Mouse (Mus musculus) hindbrain, embryonic 16.5 days (tissue): ENCODE data around the gene Elfn1. TPM values are rescaled to one million over a fixed set of nuclear protein-coding genes. Genes with fewer than 3 reads are reported as not detected.

Experiments
- ATAC-seq: fragments of 200-750 bp; cut with Nextera tagmentation; 2 replicates; pipeline ENCODE4 v1.8.0; 2017; ENCODE audit warnings: moderate TSS enrichment, moderate library complexity
- H3K27ac ChIP-seq: fragments of 300-500 bp; sonication (generic); 2 replicates; pipeline ENCODE4 v1.5.1; 2014; ENCODE audit warnings: low read depth, mild to moderate bottlenecking, control low read depth, low read length, moderate library complexity
- H3K27me3 ChIP-seq: fragments of 300-500 bp; sonication (generic); replicated peaks from 2 replicates; pipeline ENCODE4 v1.6.1; 2014; ENCODE audit warnings: low read length; ENCODE audit not compliant: control insufficient read depth, insufficient read depth
- H3K36me3 ChIP-seq: fragments of 300-500 bp; sonication (generic); 2 replicates; pipeline ENCODE4 v1.6.1; 2014; ENCODE audit warnings: mild to moderate bottlenecking, low read length, moderate library complexity, mixed read lengths; ENCODE audit not compliant: control insufficient read depth, insufficient read depth
- H3K4me1 ChIP-seq: fragments of 300-500 bp; sonication (generic); 2 replicates; pipeline ENCODE4 v1.6.1; 2014; ENCODE audit warnings: low read depth, low read length; ENCODE audit not compliant: control insufficient read depth, insufficient read depth
- H3K4me2 ChIP-seq: fragments of 300-500 bp; sonication (generic); 2 replicates; pipeline ENCODE4 v1.6.1; 2014; ENCODE audit warnings: mild to moderate bottlenecking, low read length, control low read depth, moderate library complexity
- H3K4me3 ChIP-seq: fragments of 300-500 bp; sonication (generic); 2 replicates; pipeline ENCODE4 v1.5.1; 2014; ENCODE audit warnings: mild to moderate bottlenecking, low read length, control low read depth, moderate library complexity
- H3K9ac ChIP-seq: fragments of 300-500 bp; sonication (generic); 2 replicates; pipeline ENCODE4 v1.6.1; 2014; ENCODE audit warnings: low read depth, mild to moderate bottlenecking, control low read depth, low read length, moderate library complexity
- H3K9me3 ChIP-seq: fragments of 300-500 bp; sonication (generic); 2 replicates; pipeline ENCODE4 v1.6.1; 2014; ENCODE audit warnings: mild to moderate bottlenecking, low read length, moderate library complexity; ENCODE audit not compliant: control insufficient read depth
- WGBS: fragments of 180-500 bp; shearing (Covaris S2); extraction: QIAGEN DNeasy Blood & Tissue Kit; methylation state at CpG from one replicate; pipeline ENCODE4 v1.1.7; 2014; 5-methylcytosine and 5-hydroxymethylcytosine counted together
- polyA plus RNA-seq: library from polyadenylated mRNA; unstranded; fragments of >200 nt; fragmentation: Nextera tagmentation; extraction: Ambion mirVana; gene quantifications from 2 replicates; pipeline ENCODE4 v1.2.1, GENCODE M21; 2015

Gene Elfn1
- polyA plus RNA-seq, 1 experiment from 2014 or later, result 2.8 TPM

- Histone ChIP-seq H3K4me3 (no peak overlapping the region), H3K9ac (no peak overlapping the region), H3K4me2 (no peak overlapping the region), H3K27ac (no peak overlapping the region), H3K4me1 (peaks cover 17% of the 10 kb centered on the region), H3K27me3 (no peaks in the 10 kb centered on the region), H3K36me3 (no peaks in the 10 kb centered on the region), H3K9me3 (no peaks in the 10 kb centered on the region)
- WGBS, result 42% methylated on average over 8 of the region's 8 CpGs
- no peak for ATAC-seq
Measured at GRCm38 (mm10) chr5:139949363-139949762, 41.6 kb downstream of the Elfn1 start.

GRCm38 (mm10) chr5:139949975-139950578 lies 42.3 kb downstream of the Elfn1 start:
- 49% methylated on average over 11 of the region's 11 CpGs for WGBS
- H3K27ac ChIP-seq, result peak overlapping the region; percentile 24; the same call in 1 of the 2 replicates
- no peak for ATAC-seq
- no peaks in the 10 kb centered on the region for H3K9me3 ChIP-seq
- H3K4me3 ChIP-seq, result no peak overlapping the region
- H3K4me1 ChIP-seq, result peaks cover 17% of the 10 kb centered on the region
- no peak overlapping the region for H3K4me2 ChIP-seq
- H3K36me3 ChIP-seq, result no peaks in the 10 kb centered on the region
- H3K9ac ChIP-seq, result no peak overlapping the region
- no peaks in the 10 kb centered on the region for H3K27me3 ChIP-seq

DNA sequence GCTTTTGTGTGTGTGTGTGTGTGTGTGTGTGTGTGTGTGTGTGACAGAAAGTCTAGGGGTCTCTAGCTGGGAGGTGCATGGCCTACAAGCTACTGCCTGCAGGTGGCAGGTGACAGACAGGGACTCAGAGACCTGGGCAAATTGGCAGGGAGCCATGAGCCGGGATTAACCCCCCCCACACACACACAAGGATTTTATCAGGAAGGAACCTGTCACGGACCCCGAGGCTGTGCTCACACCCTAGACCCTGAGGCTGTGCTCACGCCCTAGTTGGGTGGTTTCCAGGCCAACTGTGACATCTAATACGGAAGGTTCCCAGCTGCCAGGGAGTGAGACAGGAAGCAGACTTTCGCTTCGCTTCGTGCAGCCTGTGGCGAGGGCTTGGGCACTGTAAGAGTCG lies 49.1 kb downstream of the Elfn1 start:
- Histone ChIP-seq H3K36me3 (no peaks in the 10 kb centered on the region), H3K27ac (no peak overlapping the region), H3K9me3 (no peaks in the 10 kb centered on the region), H3K4me2 (no peak overlapping the region), H3K4me1 (no peaks in the 10 kb centered on the region), H3K27me3 (no peaks in the 10 kb centered on the region), H3K4me3 (no peak overlapping the region), H3K9ac (no peak overlapping the region)
- WGBS, result 52% methylated on average over 10 of the region's 10 CpGs
- 0 out of 2 replicates have a peak, but pooled peaks have one; percentile 42 for ATAC-seq

DNA sequence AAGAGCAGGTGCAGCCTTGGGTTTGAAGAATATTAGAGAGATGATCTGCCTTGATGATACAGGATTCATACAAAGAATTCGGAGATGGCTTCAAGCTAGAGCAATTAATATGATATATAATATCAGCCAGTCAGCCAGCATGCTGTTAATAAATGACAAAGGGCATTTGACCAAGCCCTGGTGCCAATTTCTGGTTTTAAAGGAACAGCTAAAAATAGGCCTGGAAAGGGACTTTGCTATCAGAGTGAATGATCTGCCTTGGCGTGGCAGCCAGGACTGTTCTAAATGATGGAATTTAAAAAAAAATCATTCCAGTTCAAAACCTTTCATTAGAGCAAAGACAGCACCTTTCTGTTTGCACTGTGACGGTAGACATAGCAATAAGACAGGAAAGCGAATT lies 52.0 kb downstream of the Elfn1 start:
- WGBS, result 88% methylated on average over 4 of the region's 4 CpGs
- Histone ChIP-seq H3K9ac (no peak overlapping the region), H3K4me1 (no peaks in the 10 kb centered on the region), H3K4me2 (no peak overlapping the region), H3K9me3 (no peaks in the 10 kb centered on the region), H3K36me3 (no peaks in the 10 kb centered on the region), H3K27me3 (no peaks in the 10 kb centered on the region), H3K4me3 (no peak overlapping the region), H3K27ac (no peak overlapping the region)
- no peak for ATAC-seq

- H3K4me2 ChIP-seq, result no peak overlapping the region
- 42% methylated on average over 5 of the region's 5 CpGs for WGBS
- 0 out of 2 replicates have a peak, but pooled peaks have one; percentile 42 for ATAC-seq
- H3K36me3 ChIP-seq, result no peaks in the 10 kb centered on the region
- no peaks in the 10 kb centered on the region for H3K9me3 ChIP-seq
- H3K27ac ChIP-seq, result no peak overlapping the region
- H3K27me3 ChIP-seq, result no peaks in the 10 kb centered on the region
- no peak overlapping the region for H3K4me3 ChIP-seq
- H3K9ac ChIP-seq, result no peak overlapping the region
- no peaks in the 10 kb centered on the region for H3K4me1 ChIP-seq
Measured at GRCm38 (mm10) chr5:139964391-139964790, 56.6 kb downstream of the Elfn1 start.

- 85% methylated on average over 14 of the region's 14 CpGs for WGBS
- Histone ChIP-seq H3K9ac (no peak overlapping the region), H3K27me3 (no peaks in the 10 kb centered on the region), H3K4me2 (no peak overlapping the region), H3K27ac (no peak overlapping the region), H3K36me3 (no peaks in the 10 kb centered on the region), H3K4me3 (no peak overlapping the region), H3K9me3 (no peaks in the 10 kb centered on the region), H3K4me1 (no peaks in the 10 kb centered on the region)
- ATAC-seq, result no peak
Measured at GRCm38 (mm10) chr5:139965596-139965995, 57.9 kb downstream of the Elfn1 start.

GRCm38 (mm10) chr5:139969151-139969948 lies 61.6 kb downstream of the Elfn1 start:
- WGBS, result 79% methylated on average over 14 of the region's 14 CpGs
- Histone ChIP-seq H3K4me2 (no peak overlapping the region), H3K36me3 (no peaks in the 10 kb centered on the region), H3K4me3 (no peak overlapping the region), H3K9me3 (no peaks in the 10 kb centered on the region), H3K9ac (no peak overlapping the region), H3K4me1 (no peaks in the 10 kb centered on the region), H3K27me3 (no peaks in the 10 kb centered on the region; the same call in none of the 2 replicates), H3K27ac (no peak overlapping the region)
- ATAC-seq, result no peak

- Histone ChIP-seq H3K27ac (no peak overlapping the region), H3K4me2 (no peak overlapping the region), H3K4me1 (no peaks in the 10 kb centered on the region), H3K27me3 (no peaks in the 10 kb centered on the region; the same call in none of the 2 replicates), H3K9me3 (no peaks in the 10 kb centered on the region), H3K36me3 (no peaks in the 10 kb centered on the region), H3K9ac (no peak overlapping the region), H3K4me3 (no peak overlapping the region)
- 53% methylated on average over 12 of the region's 12 CpGs for WGBS
- ATAC-seq, result no peak
Measured at GRCm38 (mm10) chr5:139970186-139970631, 62.5 kb downstream of the Elfn1 start.

DNA sequence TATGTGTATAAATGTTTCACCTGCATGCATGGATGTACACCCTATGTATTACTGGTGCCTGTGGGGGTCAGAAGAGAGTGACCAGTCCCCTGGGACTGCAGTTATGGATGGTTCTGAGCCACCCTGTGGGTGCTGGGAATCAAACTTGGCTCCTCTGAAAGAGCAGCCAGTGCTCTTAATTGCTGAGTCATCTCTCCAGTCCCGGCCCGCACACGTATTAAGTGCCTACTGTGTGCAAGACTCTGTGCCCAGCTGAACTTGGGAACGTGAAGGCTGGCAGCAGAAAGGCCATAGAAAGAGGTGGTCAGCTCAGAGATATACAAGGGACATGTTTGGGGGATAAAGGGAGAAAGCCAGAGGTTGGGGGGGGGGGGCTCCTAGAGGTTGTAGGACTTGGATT lies 68.8 kb downstream of the Elfn1 start:
- no peak overlapping the region for H3K27ac ChIP-seq
- no peaks in the 10 kb centered on the region for H3K9me3 ChIP-seq
- no peaks in the 10 kb centered on the region; the same call in none of the 2 replicates for H3K27me3 ChIP-seq
- H3K9ac ChIP-seq, result no peak overlapping the region
- H3K4me2 ChIP-seq, result no peak overlapping the region
- 83% methylated on average over 4 of the region's 4 CpGs for WGBS
- no peaks in the 10 kb centered on the region for H3K36me3 ChIP-seq
- ATAC-seq, result no peak
- H3K4me3 ChIP-seq, result no peak overlapping the region
- H3K4me1 ChIP-seq, result peaks cover 10% of the 10 kb centered on the region
